Mouse (Mus musculus) heart, postnatal 0 days (tissue): ENCODE measurements around the gene Itgb2l.
A peak's percentile ranks its signal among the peaks of the same experiment; 100 is the strongest.

Experiments
- CTCF ChIP-seq: IDR thresholded peaks from 2 replicates; pipeline ENCODE4 v1.5.1; 2016; ENCODE audit warnings: antibody characterized with exemption, control low read depth, low read depth
- EP300 ChIP-seq: IDR thresholded peaks from 2 replicates; pipeline ENCODE4 v1.6.1; 2016; ENCODE audit warnings: antibody characterized with exemption, low read depth

DNA sequence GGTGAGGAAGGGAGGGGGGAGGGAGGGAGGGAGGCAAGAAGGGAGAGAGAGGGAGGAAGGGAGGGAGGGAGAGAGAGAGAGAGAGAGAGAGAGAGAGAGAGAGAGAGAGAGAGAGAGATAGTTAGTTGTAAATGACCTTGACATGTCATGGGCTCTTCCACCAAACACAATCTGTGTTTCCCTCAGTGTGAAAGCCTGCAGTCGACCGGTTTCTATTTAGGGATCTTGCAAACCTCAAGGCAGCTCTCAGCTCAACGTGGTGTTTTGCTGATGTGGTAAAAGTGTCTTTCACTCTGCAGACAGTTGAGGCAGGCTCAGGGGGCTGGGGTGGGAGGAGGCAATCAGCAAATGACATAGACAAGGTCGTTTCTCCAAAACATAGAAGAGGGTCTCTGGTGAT is 37.1 kb downstream of the Itgb2l start:
- TF ChIP-seq EP300 (no peak), CTCF (0 out of 2 replicates have a peak, but pooled peaks have one; percentile 1)
